Mouse (Mus musculus) brain, embryonic 14.5 days (tissue): ENCODE data around the gene Fam171b. TPM values are rescaled to one million over a fixed set of nuclear protein-coding genes. Genes with fewer than 3 reads are reported as not detected.

ENCODE experiments used
- DNase-seq: peaks from one replicate; pipeline ENCODE4 v3.0.0-alpha.2; 2011; ENCODE audit warnings: low read depth
- CTCF ChIP-seq: fragments of 200-500 bp; IDR thresholded peaks from 2 replicates; pipeline ENCODE4 v1.5.1; 2012; ENCODE audit warnings: inconsistent platforms, mild to moderate bottlenecking, moderate library complexity, borderline replicate concordance; ENCODE audit not compliant: insufficient read depth, insufficient read length; ENCODE audit errors: extremely low read depth
- POLR2A ChIP-seq: fragments of 200-500 bp; IDR thresholded peaks from 2 replicates; pipeline ENCODE4 v1.6.1; 2012; ENCODE audit warnings: mild to moderate bottlenecking, inconsistent platforms, borderline replicate concordance; ENCODE audit not compliant: poor library complexity, insufficient read depth, insufficient read length, severe bottlenecking; ENCODE audit errors: extremely low read depth
- polyA plus RNA-seq: library from polyadenylated mRNA; depleted of rRNA; stranded (reverse); fragments of >200 nt; gene quantifications from 2 replicates; pipeline ENCODE4 v1.2.3, GENCODE M21; 2012

Gene Fam171b
- polyA plus RNA-seq, 1 experiment: 49.8 TPM

DNA sequence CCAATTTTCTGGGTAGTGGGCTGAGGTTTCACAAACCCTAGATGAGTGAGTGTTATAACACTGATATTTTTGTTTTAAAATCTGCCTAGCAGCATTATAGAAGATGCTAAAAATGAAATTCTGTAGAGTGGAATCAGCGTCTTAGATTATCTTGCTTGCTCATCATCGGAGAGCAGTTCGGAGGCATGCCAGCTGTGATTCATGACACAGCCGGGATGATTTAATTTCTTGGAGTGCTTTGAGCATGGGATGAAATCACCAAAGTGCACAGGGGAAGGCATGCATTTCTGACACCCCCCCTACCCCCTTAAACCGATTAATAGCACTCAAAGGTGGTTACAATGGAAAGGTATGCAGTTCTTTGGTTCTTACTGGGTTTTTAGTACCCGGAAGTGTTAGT, 1.6 kb downstream of the Fam171b start:
- peak; percentile 66 for DNase-seq
- no peak for TF ChIP-seq POLR2A
- no peak for TF ChIP-seq CTCF

DNA sequence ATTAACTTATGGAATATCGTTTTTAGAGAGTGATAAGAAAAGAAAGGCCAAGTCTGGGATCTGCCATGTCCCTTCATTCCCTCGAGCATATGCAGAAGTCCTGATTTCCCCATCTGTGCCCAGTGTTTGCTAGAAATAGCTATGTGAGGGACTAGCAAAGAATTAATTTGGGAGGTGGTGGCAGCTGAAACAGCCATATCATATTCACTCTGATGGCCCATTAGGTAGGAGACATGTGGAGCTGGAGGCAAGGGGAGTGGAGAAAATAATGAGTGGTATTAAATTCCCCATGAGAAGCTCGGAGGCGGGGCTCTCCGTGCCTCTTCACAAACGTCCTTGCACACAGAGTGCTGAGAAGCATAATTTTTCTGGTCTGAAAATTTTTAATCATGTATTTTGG, 3.7 kb downstream of the Fam171b start:
- DNase-seq: peak; percentile 80
- TF ChIP-seq POLR2A (no peak), CTCF (no peak)

DNA sequence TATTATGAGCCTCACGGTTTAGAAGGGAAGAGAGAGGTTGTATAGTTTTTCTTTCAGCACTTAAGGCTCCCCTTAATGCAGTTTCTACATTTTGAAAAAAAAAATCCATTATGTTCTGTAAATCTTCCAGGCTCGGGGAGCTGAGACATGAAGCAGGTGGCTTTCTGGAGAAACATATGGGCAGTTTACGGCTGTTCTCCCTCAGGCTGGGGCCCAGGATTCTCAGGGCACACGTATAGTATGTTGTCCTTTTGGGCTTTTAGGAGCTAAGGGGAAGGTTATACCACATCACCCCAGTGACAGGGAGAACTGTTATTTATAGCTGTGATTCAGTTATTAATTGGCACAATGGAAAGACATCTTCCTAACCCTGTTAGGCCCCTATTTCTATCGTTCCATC, 12.7 kb downstream of the Fam171b start:
- DNase-seq: peak; percentile 62
- TF ChIP-seq POLR2A (no peak), CTCF (no peak)

DNA sequence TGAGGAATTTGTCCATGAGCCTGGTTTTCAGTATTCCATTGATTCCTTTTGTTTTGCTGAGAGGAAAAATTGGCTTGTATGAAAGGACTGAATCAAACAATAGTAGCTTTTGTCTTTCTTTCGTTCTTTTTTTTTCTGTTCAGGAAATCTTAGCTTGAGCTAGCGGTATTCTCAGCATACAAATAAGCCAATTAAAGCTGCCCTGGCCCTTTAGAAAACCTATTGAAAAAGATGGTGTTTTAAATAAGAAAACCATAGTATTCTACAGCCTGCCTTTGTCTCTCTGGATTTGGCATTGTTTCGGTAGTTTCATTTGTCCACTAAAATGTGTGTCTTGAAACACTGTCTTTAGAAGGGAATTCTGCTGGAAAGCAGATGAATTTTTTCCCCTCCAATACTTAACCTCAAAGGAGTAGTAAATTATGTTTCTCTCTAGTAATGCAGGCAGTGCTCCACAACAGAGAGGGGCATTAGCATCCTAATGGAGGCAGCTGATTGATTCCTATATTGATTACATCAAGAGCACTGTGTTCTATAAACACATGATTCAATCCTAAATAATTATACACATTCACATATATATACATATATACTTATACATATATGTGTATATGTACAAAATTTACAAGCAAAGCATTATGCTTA, 16.6 kb downstream of the Fam171b start:
- DNase-seq: peak; percentile 91
- TF ChIP-seq CTCF (no peak), POLR2A (no peak)

DNA sequence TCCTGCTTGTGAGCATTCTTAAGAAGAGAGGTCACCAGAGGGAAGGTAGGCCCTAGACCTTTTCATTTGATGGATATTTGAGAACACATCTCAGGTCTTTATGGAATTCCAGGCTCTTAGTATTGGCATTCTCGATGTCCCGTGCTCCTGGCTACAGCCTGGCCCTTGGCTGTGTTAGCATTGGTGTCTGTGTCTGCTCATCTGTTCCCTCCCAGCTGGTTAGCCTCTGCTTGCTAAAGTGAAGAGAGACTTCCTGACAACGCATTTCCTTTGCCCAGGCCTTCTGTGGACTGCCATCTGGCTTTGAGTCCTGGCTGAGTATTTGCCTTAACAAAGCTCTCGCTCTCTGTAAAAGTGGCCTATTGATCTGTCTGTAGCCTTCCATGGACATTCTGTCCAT, 20.5 kb downstream of the Fam171b start:
- DNase-seq: no peak
- TF ChIP-seq POLR2A (no peak), CTCF (no peak)

DNA sequence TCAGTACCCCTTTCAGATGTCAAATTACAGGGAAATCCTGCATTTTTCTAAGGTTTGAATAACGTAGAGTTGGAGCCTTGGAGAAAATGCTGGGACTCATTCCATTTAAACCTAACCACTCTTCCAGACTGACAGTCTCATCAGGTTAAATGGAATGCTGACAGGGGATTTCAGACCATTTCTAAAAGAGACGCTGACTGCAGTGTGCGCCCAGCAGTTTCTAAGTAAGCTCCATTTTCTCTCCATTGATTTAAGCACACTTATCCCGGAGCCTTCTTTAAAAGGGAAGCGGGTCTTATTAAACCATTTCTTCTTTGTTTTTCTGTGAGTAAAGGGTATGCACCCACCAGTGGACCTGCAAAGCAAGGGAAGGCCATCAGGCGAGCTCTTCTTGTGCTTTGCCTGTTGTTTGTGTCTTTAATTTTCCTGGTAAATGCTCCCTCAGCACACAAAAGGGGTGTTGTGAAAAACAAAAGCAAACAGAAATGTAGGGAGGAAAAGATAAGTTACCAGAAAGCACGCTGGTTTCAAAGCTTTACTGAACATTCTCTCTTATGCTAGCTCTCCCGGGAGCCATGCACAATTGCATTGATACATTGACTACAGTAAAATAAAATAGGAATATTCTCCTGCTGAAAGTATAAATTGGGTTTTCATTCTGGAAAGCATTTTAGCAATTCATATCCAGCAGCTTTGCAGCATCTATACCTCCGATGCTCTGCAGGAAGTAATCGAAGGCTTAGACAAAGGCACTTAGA, 23.1 kb downstream of the Fam171b start:
- DNase-seq: peak; percentile 74

DNA sequence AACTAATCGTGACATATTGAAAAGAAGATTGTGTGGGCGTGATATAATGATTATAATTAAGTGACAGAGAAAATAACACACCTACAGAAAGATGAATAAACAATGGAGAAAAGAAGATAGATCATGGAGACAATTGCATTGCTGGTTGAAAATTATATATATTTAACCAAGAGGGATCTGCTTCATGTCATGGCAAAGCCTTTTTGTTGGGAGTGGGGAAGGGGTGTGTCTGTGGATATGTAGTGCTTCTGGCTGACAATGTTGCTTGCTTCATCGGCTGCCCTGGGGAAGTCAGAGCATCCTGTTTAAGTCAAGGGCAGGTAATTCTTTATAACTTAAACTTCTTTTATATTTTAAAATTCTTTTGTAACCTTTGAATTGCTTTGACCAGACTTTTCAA, 36.1 kb downstream of the Fam171b start:
- DNase-seq: peak; percentile 41
- TF ChIP-seq CTCF (no peak), POLR2A (no peak)

More for the DNA sequence above, 23.1 kb downstream of the Fam171b start:
- TF ChIP-seq CTCF (no peak), POLR2A (no peak)

DNA sequence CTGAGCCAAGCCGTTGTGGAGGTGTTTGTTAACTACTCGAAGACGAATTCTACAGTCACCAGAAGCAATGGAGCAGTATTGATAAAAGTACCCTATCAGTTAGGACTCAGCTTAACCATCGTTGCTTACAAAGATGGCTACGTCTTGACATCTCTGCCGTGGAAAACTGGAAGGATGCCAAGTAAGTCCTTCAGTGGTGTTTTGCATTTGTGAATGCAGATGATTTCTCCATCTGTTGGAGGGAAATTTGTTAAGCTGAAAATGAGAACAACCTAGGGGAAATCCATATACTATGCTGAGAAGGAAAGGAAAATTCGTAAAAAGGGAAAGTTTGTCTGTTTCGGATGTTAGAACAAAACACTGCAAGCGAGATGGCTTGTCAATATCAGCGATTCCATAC, 41.0 kb downstream of the Fam171b start:
- DNase-seq: peak; percentile 62
- TF ChIP-seq CTCF: no peak
- no peak for TF ChIP-seq POLR2A

DNA sequence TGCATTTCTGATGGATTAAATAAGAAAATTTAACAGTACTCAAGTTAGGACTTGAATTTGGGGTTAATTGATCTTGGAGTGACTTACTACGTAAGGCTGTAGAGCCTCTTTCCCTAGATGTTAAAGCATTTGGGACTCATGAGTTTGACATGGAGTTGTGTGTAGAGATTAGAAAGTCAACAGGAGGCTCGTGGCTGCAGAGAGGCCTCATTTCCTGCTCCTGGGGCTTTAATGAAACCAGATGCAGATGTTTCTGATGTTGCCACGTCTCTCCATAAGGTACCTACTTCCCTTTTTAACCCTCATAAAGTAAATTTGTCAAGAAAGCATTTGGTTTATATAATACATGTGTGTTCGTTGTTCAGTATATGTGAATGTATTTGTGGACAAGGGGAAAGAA, 43.8 kb downstream of the Fam171b start:
- DNase-seq: no peak
- TF ChIP-seq POLR2A (no peak), CTCF (no peak)

DNA sequence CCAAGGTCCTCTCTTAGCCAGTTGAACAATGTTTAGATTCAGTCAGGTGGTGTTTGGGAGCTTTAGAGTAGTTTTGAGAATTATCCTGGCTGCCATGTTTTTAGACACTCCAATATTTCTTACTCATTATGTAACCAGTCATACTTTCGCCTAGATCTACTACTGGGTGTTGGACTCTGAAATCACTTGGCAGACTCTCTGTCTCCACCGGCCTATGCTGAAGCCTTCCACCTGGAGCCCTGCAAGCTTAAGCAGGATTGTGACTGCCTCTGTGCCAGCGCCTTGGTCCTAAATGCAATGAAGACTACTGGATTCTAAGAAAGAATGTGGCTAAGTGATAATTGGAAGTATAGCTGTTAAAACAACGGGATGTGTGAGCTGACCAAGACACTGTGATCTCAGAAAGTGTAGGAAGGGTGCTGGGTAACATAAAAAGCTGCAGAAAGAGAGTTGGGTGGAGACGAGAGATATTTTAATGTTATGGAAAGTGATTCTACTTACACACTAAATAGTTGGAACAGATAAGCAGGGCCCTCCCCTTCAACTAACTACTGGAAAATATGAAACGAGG, 71.5 kb downstream of the Fam171b start:
- TF ChIP-seq CTCF (no peak), POLR2A (no peak)
- DNase-seq: no peak

DNA sequence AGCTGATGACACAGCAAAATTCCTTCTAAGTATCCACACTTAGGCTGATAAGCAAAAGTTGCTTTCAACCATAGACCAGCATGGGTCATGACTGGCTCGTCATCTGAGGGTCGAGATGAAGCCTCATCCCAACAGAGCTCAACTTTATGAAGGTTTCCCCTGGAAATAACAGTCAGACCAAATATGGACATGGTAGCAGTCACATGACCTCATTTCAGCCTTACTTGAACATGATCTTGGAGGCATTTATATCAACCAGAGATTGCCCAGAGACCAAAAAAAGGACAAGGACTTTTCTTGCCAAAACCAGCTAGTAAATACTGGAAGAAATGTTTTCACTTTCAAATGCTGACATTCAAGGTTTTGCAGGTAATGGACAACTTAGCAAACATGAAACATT, 81.3 kb downstream of the Fam171b start:
- TF ChIP-seq POLR2A: no peak
- TF ChIP-seq CTCF: no peak
- no peak for DNase-seq
